Mouse (Mus musculus) skeletal muscle tissue, postnatal 0 days (tissue): Measurements from ENCODE around the gene Pcsk7. TPM values are rescaled to one million over a fixed set of nuclear protein-coding genes. Genes with fewer than 3 reads are reported as not detected.

Experiments
- microRNA-seq, 2 experiments: library from miRNA; unstranded; fragments of <30 nt; microRNA quantifications; one replicate each; pipeline ENCODE4; 2016
- polyA plus RNA-seq: library from polyadenylated mRNA; unstranded; fragments of >200 nt; fragmentation: Nextera tagmentation; extraction: Ambion mirVana; gene quantifications from 2 replicates; pipeline ENCODE4 v1.2.1, GENCODE M21; 2015

The Pcsk7 gene
- polyA plus RNA-seq = 11.7 and 12.7 TPM in 2 replicates

GRCm38 (mm10) chr9:45906355-45907077 lies at the start of gene Pcsk7, which contains the start of gene Rnf214:
Pcsk7 (plus strand) TSS chr9:45906497.
Rnf214 (minus strand) TSS chr9:45906911.

DNA sequence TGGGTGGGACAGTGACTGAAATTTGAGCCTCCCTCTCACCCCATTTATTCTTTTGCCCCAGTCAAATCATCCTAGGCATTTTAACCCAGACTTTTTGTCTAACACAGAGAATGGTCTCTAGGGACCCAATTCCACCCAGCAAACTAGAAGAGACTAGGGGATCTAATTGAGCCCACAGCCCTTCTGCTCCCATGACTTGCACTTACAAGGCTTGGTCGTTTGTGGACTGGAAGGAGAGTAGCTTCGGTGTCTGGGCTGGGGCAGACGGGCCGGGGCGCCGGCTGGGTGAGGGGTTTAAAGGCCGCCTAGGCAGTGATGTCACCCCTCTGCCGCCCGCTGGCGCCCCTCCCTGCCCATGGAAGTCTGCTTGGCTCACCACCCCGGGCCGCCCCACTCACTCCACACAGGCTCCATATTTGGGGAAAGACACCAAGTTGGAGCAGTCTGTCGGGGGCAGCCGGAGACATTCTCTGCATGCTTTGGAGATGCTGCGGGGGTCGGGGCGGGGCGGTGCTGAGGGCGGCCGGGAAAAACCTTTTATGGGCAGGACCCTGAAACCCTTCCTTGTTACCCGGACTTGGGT lies 29.4 kb downstream of the Pcsk7 start, which contains the start of gene Tagln:
Gene Tagln, minus strand, starts transcription at position 431 of the 583 bp plus-strand sequence.

DNA sequence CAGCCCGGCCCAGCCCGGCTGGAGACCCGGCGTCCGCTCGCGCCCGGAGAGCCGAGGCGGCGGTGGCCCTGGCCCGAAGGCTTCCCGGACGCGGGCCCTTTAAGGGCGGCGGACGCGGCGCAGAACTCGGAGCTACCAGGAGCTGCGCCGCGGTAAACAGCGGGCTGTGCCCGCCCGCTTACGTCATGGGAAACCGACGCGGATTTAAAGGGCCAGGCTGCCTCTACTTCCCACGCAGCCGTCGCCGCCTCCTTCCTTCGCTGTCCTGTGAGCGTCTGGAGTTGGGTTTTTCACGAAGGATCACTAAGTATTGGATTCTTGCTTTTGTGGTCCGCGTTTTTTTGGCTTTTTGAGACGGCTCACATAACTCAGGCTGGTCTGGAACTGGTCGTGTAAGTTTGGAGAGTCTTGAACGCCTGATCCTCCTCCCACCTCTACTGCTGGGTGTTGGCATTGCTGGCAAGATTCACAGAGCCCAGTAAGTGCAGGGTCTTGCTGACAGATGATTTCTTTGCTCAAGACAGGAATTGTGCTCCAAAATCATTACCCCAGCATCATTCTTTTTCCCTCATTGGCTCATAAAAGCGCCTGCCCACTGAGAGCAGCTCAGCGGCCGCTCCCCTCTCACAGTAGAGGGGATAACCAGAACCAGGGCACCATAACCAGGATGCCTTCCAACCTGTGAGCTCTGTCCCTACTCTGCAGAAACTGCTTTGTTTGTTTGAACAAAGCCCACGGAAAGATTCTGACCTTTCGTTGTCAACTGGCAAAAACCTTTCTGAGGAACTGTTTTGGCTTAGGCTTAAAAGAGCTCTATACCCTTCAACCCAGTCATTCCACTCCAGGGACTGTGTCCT lies 49.0 kb downstream of the Pcsk7 start, which contains the start of gene Sidt2:
Gene Sidt2, minus strand, starts transcription at position 152 of the 857 bp plus-strand sequence.

Small RNAs within 50 kb of the gene (microRNA-seq; reads per million reads assigned to microRNA genes)
- gene Mir7087 = 0 to 0.21 reads per million in 2 experiments

Other genes with a start within 250 kb of the Pcsk7 start
- gene Cep164, start 77.8 kb upstream of the Pcsk7 start, polyA plus RNA-seq = 5.4 and 6.4 TPM in 2 replicates
- gene Bace1, start 67.9 kb upstream of the Pcsk7 start, polyA plus RNA-seq = 18.0 and 19.9 TPM in 2 replicates
- gene Rnf214, start 414 bp downstream of the Pcsk7 start, polyA plus RNA-seq = 27.7 and 30.0 TPM in 2 replicates
- gene Tagln, start 29.6 kb downstream of the Pcsk7 start, polyA plus RNA-seq = 43.1 and 46.2 TPM in 2 replicates
- 32.6 and 34.1 TPM in 2 replicates for gene Sidt2, start 48.8 kb downstream of the Pcsk7 start, polyA plus RNA-seq
- gene Pafah1b2, start 106.2 kb downstream of the Pcsk7 start, polyA plus RNA-seq = 85.1 and 100 TPM in 2 replicates
- 15.7 and 16.6 TPM in 2 replicates for gene Sik3, start 106.3 kb downstream of the Pcsk7 start, polyA plus RNA-seq